Mouse (Mus musculus) megakaryocyte progenitor cell, adult 5-6 weeks (primary cell): ENCODE measurements around the gene Naa50. TPM values are rescaled to one million over a fixed set of nuclear protein-coding genes. Genes with fewer than 3 reads are reported as not detected.
A peak's percentile ranks its signal among the peaks of the same experiment; 100 is the strongest.

Source experiments
- ATAC-seq: replicated peaks from 2 replicates; pipeline ENCODE4 v1.8.0; 2016; ENCODE audit warnings: mild to moderate bottlenecking, moderate TSS enrichment, inconsistent platforms; ENCODE audit not compliant: poor library complexity
- total RNA-seq, 2 experiments: library from RNA; stranded (forward) in 1 of 2; stranded (reverse) in 1 of 2; fragments of 157-497, 149-512 nt in 1 of 2; fragments of 200-1000 nt in 1 of 2; gene quantifications; 2 replicates each; pipeline versions ENCODE4 v1.2.3 to v1.2.4; 2015 to 2017

Gene Naa50
- total RNA-seq, 2 experiments from 2014 or later: 112 to 164 TPM

DNA sequence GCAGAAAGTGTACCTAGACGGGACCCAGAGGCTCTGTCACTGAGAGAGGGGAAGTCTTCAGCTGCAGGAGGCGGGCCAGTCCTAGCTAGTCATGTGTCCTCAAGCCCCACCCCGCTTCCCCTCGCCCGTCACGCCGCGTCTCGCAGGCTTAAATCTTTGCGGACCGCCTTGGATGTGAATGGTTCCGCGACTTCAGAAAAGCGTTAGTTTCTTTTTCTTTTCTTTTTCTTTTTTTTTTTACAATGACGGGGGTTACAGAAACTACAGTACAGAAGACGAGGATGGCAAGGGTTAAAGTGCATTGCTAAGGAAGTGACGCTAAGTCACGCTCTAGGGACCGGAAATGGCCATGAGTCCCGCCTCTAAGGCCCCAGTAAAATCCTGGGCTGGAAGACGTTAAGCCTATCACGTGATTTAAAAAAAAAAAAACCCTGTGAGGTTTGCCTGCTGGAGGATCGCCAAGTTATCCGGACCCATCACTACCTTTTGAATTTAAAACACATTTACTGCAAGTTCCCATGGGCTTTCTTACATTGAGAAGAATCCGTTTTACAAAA lies 573 bp upstream of the Naa50 start:
- ATAC-seq: peak; percentile 71

DNA sequence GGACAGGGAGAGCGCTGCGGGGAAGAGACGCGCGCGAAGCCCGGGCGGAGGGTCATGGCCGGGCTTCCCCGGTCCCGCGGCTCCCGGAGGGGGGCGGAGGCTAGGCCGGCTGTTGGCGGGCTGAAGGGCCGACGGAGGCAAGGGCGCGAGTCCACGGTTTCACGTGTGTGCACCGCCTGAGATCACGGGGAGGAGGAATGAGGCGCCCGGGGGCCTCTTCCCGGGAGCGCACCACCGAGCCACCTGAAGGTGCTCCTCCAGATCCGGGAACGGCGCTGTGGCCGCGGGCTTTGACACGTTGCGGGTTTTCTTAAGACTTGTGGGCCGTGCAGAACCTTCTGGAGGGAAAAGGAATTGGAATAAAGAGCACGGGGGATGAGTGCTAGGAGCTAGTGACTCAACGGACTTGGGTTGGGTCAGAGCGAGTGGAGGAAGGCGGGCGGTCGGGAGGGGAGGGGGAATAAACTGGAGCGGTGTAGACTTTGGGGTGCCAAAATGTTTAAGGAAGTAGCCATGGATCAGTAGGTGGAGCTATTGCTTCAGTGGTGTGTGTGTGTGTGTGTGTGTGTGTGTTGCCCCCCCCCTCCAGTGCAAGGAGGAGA lies 657 bp downstream of the Naa50 start:
- peak; percentile 65 for ATAC-seq

GRCm38 (mm10) chr16:44141483-44141882 lies 1.9 kb downstream of the Naa50 start:
- no peak for ATAC-seq

GRCm38 (mm10) chr16:44149002-44149767 lies 9.6 kb downstream of the Naa50 start:
- ATAC-seq: peak; percentile 64

DNA sequence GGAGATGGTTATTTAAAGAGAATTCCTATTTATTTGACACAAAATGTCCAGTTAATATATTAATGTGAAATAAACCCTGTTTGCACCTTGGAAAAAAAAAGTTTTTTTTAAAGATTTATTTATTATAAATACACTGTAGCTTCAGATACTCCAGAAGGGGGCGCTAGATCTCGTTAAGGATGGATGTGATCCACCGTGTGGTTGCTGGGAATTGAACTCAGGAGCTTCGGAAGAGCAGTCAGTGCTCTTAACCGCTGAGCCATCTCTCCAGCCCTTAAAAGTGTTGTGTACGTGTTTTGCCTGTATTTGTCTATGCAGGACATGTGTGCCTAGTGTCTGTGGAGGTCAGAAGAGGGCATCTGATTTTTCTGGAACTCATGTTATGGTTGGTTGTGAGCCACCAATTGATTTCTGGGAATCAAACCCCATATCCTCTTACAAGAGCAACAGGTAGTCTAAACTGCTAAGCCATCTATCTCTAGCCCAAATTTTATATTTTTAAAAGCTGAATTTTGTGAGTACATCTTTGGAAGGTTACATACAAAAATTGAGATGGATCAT lies 14.9 kb downstream of the Naa50 start:
- ATAC-seq: 0 out of 2 replicates have a peak, but pooled peaks have one; percentile 26

- ATAC-seq: peak; percentile 26; the same call in 1 of the 2 replicates
Measured at GRCm38 (mm10) chr16:44159325-44159724, 19.7 kb downstream of the Naa50 start.

- ATAC-seq: no peak
Measured at GRCm38 (mm10) chr16:44163831-44164230, 24.2 kb downstream of the Naa50 start.

DNA sequence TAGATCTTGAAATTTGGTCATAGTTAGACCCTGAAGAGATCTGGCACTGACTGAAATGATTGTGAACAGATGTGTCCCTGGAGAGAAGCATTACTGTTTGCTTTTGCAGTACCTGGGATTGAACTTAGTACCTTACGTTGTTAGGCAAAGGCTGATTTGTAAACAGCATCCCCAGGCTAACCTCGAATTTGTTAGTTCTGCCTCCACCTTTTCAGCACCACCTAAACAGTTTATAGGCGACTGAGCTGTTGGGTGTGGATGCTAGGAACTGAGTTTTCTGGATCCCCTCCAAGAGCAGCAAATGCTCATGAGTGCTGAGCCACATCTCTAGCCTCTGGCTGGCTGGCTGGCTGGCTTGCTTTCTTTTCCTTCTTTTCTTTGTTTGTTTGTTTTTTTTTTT lies 25.6 kb downstream of the Naa50 start:
- peak; percentile 58 for ATAC-seq

DNA sequence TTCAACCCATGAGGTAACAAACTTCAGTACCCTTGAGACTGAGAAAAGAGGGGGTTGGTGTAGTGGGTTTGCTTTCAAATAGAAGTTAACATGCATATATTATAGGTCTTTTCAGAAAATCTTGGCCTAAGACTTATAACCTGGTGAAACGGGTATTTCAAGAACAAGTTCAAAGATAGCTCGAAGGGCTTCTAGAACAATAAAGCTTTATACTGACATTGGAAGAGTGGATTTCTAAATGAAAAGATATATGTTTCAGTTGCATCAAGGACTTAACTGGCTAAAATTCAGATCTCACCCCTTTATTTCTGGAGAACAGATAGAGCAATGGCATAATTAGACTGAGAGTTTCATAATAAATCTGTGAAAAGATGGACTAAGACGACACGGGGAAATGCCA lies 29.4 kb downstream of the Naa50 start:
- no peak for ATAC-seq

DNA sequence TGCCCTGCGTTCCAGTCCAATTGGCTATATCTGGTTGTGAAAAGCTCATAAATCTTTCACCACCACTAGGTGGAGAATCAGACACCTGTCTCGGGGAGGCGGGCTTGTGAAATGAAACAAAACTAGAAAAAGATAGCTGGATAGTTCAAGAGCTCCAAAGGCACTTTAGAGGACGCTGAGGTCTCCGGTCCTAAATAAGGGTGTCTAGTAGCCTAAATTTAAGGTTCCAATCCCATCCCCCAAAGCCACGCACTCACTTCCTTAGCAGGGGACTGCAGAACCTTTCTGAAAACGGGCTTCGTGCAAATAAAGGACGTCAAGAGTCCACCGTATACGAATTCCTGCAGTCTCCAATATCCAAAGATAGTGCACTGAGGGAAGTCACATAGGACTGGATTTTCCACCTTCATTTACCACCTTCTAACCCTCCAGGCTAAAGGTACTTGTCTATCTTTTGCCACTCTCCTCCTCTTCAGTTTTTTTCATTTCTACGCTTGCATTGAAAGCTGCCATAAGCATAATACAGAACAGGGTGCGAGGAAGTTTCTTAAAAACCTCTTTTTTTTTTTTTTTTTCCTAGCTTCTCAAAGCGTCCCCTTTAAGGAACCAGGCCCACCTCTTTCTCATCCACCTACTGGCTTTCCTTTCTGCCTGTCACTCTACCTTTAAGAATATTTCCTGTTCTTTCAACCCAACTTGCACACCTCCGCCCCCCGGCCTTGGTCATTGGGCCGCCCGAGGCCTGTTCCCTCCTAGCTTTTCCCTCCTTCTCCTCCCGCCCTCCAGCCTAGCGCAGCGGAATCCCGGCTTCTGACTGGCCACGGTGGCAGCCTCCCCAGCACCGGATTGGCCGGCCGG lies 32.9 kb downstream of the Naa50 start:
- ATAC-seq: peak; percentile 90

DNA sequence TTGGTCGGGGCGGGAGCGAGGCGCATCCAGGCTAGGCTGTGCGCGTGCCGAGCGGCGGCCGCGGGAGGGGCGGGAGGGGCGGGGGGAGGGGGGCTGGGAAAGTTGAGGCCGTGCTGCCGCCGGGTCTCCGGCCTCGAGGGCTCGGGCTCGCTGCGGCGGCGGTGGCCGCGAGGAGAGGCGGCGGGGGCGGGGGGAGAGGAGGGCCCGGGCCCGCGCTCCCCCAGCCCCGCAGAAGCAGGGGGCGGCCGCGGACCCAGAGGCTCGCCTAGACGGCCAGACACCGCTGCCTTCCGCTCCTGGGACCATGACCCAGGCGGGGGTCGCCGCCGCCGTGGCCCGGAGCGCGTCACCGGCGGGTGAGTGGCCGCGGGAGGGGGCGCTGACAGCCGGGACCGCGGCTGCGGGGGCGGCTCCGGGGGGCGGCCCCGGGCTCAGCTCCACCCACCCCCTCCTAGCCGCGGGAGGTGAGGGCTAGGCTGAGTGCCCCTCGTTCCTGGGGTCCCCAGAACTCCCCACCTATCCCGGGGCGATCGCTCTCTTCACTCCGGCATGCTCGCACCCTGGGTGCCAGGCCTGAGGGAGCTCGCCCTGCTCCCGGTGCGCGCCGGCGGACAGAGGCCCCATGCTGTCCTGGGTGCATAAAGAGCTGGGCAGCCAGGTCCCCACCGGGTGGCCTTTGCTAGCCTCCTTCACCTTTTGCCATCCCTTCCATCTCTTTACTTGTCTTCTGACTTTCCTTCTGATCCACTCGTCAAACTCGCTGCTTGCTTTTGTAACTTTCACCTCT lies 33.7 kb downstream of the Naa50 start, which contains the start of gene Usf3:
TSS of gene Usf3 (plus strand) at position 92 of the 787 bp plus-strand sequence.
- peak; percentile 13 for ATAC-seq

- ATAC-seq: no peak
Measured at GRCm38 (mm10) chr16:44173966-44174530, 34.4 kb downstream of the Naa50 start.

DNA sequence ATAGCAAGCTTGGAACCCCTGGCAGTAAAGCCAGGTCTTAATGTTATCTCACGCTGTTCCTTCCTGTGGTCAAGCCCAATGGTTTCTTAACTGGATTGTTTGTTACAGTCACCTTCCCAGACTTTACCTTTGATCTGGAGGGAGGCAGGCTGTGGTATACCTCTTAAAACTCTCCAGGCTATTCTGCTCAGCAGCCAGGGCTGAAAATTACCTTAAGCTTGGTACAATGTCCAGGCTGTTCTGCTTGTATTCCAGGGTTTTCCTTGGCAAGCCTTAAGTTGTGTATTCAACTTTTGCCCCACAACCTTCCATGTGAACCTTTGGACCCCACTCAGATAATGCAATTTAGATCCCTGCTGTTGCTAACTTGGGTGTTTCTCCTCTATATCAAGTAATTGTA lies 35.4 kb downstream of the Naa50 start:
- no peak for ATAC-seq

GRCm38 (mm10) chr16:44176511-44176910 lies 36.9 kb downstream of the Naa50 start:
- ATAC-seq: no peak

- no peak for ATAC-seq
Measured at GRCm38 (mm10) chr16:44178555-44178954, 38.9 kb downstream of the Naa50 start.

DNA sequence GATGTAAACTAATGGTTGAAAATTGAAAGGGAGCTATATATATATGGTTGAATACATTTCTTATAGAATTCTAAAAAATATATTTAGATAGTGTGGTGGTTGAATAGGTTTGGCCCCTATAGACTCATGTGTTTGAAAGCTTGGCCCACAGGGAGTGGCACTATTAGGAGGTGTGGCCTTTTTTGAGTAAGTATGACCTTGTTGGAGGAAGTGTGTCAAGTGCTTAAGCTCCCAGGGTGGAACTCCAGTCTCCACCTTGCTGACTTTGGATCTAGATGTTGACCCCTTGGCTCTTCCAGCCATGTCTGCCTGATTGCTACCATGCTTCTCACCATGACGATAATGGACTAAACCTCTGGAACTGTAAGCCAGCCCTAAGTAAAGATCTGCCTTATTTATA lies 43.0 kb downstream of the Naa50 start:
- no peak for ATAC-seq

DNA sequence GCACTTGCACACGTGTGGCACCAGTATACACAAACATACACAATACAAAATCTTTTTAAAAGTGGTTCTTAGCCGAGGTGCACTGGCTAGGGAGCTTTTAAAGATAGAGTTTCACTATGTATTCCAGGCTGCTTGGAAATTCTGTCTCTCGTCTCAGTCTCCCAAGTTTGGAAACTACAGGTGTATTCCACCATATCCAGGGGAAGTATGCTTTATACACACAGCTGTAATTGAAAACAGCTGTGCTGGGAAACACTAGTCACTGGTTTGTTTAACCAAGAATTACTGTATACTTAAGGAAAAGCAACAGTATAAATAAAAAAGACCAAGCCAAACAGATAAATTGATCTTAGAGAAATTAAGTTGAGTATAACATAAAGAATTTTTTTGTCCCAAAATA lies 45.1 kb downstream of the Naa50 start:
- ATAC-seq: no peak

GRCm38 (mm10) chr16:44187172-44187571 lies 47.5 kb downstream of the Naa50 start:
- ATAC-seq: peak; percentile 31

DNA sequence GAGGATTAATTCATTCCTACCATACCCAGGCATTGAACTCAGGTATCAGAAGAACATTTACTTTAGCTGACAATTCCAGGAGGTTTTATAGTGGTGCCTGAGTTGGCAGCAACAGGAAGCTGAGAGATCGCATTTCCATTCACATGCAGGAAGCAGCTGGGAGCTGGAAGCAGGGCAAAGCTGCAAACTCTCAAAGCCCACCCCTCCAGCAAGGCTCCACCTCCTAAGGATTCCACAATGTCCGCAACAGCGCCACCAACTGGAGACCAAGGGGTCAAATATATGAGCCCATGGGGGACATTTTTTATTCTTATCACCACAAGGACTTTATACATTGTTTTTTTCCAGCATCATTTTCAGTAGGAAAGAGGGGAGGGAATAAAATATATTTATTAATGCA lies 49.1 kb downstream of the Naa50 start:
- ATAC-seq: no peak

- peak; percentile 77 for ATAC-seq
Measured at GRCm38 (mm10) chr16:44190032-44190431, 50.4 kb downstream of the Naa50 start.
